Mouse (Mus musculus) brain, embryonic 14.5 days (tissue): Measurements from ENCODE around the gene Plac1. TPM values are rescaled to one million over a fixed set of nuclear protein-coding genes. Genes with fewer than 3 reads are reported as not detected.

ENCODE experiments used
- DNase-seq: peaks from one replicate; pipeline ENCODE4 v3.0.0-alpha.2; 2011; ENCODE audit warnings: low read depth
- CTCF ChIP-seq: fragments of 200-500 bp; IDR thresholded peaks from 2 replicates; pipeline ENCODE4 v1.5.1; 2012; ENCODE audit warnings: inconsistent platforms, mild to moderate bottlenecking, moderate library complexity, borderline replicate concordance; ENCODE audit not compliant: insufficient read depth, insufficient read length; ENCODE audit errors: extremely low read depth
- POLR2A ChIP-seq: fragments of 200-500 bp; IDR thresholded peaks from 2 replicates; pipeline ENCODE4 v1.6.1; 2012; ENCODE audit warnings: mild to moderate bottlenecking, inconsistent platforms, borderline replicate concordance; ENCODE audit not compliant: poor library complexity, insufficient read depth, insufficient read length, severe bottlenecking; ENCODE audit errors: extremely low read depth
- polyA plus RNA-seq: library from polyadenylated mRNA; depleted of rRNA; stranded (reverse); fragments of >200 nt; gene quantifications from 2 replicates; pipeline ENCODE4 v1.2.3, GENCODE M21; 2012

Plac1 gene
- polyA plus RNA-seq, 1 experiment = 0.88 TPM

- DNase-seq = peak; percentile 64
- TF ChIP-seq CTCF (no peak), POLR2A (no peak)
Measured at GRCm38 (mm10) chrX:53214557-53215229, 25.2 kb downstream of the Plac1 start.

GRCm38 (mm10) chrX:53213838-53214237 lies 26.1 kb downstream of the Plac1 start:
- no peak for TF ChIP-seq CTCF
- no peak for TF ChIP-seq POLR2A
- no peak for DNase-seq

DNA sequence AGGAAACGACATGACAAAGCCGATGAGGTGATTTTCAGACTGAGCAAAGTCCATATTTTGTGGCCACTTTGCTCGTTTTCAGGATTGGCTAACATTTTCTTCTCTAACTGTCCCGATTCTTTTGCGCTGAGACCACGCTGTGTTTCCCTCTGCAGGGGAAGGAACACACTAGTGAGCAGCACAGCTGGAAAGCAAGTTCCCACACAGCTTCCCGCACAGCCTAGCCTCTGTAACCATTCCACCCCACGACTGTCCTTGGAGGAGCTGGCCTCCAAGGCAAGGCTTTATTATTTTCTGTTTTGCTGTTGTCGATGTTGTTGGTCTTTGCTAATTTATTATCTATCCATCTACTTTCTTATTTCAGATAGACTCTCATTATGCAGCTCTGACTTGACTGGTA lies 27.4 kb downstream of the Plac1 start:
- TF ChIP-seq POLR2A (no peak), CTCF (no peak)
- DNase-seq = no peak

- peak; percentile 84 for DNase-seq
- no peak for TF ChIP-seq CTCF
- no peak for TF ChIP-seq POLR2A
Measured at GRCm38 (mm10) chrX:53211756-53212483, 28.0 kb downstream of the Plac1 start.

- no peak for DNase-seq
- TF ChIP-seq POLR2A (no peak), CTCF (no peak)
Measured at GRCm38 (mm10) chrX:53209431-53209830, 30.5 kb downstream of the Plac1 start.

GRCm38 (mm10) chrX:53204690-53205311 lies 35.1 kb downstream of the Plac1 start:
- TF ChIP-seq CTCF (no peak), POLR2A (no peak)
- no peak for DNase-seq

- DNase-seq = no peak
- TF ChIP-seq POLR2A = no peak
- TF ChIP-seq CTCF = no peak
Measured at GRCm38 (mm10) chrX:53201616-53202015, 38.3 kb downstream of the Plac1 start.

DNA sequence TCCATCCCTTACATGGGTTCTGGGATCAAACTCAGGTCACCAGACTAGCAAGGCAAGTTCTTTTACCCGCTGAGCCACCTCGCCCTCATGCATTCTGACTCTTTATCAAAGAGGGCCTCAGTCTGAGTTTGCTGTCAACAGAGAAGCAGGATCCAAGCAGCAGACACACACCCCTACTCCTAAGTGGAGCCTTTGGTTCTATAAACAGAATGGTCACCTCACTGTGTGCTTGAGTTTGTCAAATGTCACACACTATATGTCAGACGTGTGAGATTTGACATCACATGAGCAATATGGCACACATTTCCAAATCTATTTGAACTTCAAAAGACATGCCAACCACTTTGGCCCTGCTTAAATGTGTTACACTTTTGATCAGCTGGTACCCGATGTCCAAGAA lies 42.2 kb downstream of the Plac1 start:
- no peak for DNase-seq
- TF ChIP-seq CTCF (no peak), POLR2A (no peak)

DNA sequence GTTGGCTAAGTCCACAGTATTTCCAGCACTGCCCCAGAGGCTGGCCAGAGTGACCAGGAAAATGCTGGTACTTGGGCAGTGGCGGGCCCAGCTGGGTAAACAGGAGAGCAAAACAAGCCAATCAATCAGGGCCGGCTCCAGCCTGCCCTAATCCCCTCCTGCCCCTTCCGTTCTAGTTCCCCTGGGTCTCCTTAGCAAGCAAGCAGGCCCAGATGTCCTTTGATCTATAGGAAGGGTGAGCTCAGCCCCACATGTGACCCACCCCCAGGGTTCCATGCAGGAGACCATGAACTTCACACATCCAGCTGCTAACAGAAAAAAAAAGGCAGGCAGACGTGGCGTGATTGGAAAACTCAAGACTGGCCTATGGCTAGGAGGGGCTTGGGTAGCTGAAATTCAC lies 43.5 kb downstream of the Plac1 start:
- DNase-seq = no peak
- TF ChIP-seq POLR2A = no peak
- no peak for TF ChIP-seq CTCF

- DNase-seq = no peak
- TF ChIP-seq CTCF (no peak), POLR2A (no peak)
Measured at GRCm38 (mm10) chrX:53188692-53189091, 51.2 kb downstream of the Plac1 start.

DNA sequence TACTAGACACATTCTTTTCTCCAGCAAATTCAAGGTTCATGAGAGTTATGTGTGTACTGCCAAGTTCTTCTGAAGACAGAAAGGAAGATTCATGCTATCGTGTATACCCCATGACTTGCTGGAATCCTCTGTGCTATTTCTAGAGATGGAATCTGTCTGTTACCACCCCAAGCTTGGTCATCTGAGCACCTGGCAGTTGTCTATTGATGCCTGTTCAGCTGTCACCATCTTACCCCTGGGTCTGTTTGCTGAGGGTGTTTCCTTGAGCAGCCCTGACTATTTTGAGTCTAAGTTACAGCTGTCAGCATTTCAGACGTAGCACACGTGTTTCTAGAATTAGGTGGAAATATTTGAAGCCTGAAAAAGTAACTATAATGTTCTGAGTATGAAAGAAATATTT lies 60.1 kb downstream of the Plac1 start:
- DNase-seq = no peak
- TF ChIP-seq POLR2A (no peak), CTCF (no peak)
